Mouse (Mus musculus): Measurements from ENCODE around the gene Vmn2r109. TPM values are rescaled to one million over a fixed set of nuclear protein-coding genes. Genes with fewer than 3 reads are reported as not detected.
"Not testable (repeated sequence)": the region's sequence is repeated elsewhere in the genome, so short reads cannot be mapped to it uniquely, and the experiment has no call there.

Vmn2r109 gene
- polyA plus RNA-seq (2015; fragmentation: Nextera tagmentation; extraction: Ambion mirVana) = not detected in 2 replicates

DNA sequence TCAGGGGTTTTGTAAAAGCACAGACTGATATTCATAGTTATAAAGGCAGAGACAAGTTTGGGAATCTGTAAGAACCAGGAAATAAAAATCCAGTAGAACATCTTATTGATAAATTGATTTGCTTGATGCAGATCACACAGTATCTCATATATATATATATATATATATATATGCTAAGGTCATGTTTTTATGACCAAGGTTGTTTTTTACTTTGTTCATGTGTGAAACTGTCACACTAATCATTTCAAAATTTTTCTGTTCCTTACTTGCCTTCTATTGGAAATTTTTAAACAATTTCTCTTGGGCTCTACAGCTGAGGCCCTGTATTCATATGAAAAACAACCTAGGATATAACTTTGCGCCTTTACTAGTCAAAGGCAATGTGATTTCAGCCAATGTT lies at the start of gene Vmn2r109:
Gene Vmn2r109, minus strand, starts transcription at position 101 of the 400 bp plus-strand sequence.
- Histone ChIP-seq H3K4me2 (no peak within 1 kb of the TSS), H3K9me3 (peaks cover 4% of the 10 kb centered on the region), H3K4me1 (replicated peaks) (no peaks in the 10 kb centered on the region), H3K27me3 (no peaks in the 10 kb centered on the region), H3K4me3 (no peak within 1 kb of the TSS), H3K27ac (replicated peaks) (no peak within 1 kb of the TSS), H3K36me3 (no peaks in the 10 kb centered on the region), H3K9ac (no peak within 1 kb of the TSS)
- 94% methylated on average over 1 of the region's 1 CpGs for WGBS
- no peak for ATAC-seq (ENCODE audit: low FRiP score, low read depth)

DNA sequence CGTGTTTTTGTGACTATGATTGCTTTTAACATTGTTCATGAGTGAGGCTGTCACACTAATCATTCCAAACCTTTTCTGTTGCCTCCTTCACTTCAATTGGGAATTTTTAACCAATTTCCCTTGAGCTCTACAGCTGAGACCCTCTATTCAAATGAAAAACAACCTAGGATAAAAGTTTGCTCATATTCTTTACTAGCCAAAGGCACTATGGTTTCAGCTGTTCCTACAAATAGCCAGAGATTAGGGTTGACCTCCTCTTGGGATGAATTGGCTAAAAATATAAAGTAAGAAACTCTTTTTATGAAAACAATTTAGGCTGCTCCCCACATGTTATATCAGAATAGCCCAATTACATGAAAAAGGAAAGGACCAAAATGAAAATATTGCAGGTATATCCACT lies 31.8 kb upstream of the Vmn2r109 start, which contains the start of gene Vmn2r110:
Gene Vmn2r110, minus strand, starts transcription at position 101 of the 400 bp plus-strand sequence.
- Histone ChIP-seq H3K9me3 (peaks cover 10% of the 10 kb centered on the region; the same call in 1 of the 2 replicates), H3K27me3 (no peaks in the 10 kb centered on the region), H3K9ac (no peak within 1 kb of the TSS), H3K4me2 (no peak within 1 kb of the TSS), H3K4me1 (replicated peaks) (no peaks in the 10 kb centered on the region), H3K27ac (replicated peaks) (no peak within 1 kb of the TSS), H3K4me3 (no peak within 1 kb of the TSS), H3K36me3 (no peaks in the 10 kb centered on the region)
- no peak for ATAC-seq (ENCODE audit: low FRiP score, low read depth)
- 40% methylated on average over 1 of the region's 1 CpGs for WGBS

DNA sequence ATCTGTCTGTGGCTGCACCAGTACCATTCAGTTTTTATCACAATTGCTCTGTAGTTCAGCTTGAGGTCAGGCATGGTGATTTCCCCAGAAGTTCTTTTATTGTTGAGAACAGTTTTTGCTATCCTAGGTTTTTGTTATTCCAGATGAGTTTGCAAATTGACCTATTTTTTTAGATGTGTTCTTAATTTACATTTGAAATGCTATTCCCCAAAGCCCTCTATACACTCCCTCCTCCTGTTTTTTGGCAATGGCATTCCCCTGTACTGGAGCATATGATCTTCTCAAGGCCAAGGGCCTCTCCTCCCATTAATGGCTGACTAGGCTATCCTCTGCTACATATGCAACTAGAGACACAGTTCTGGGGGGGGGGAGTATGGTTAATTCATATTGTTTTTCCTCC lies 56.3 kb downstream of the Vmn2r109 start:
- not testable (repeated sequence) for H3K36me3 ChIP-seq; H3K9me3 ChIP-seq; H3K4me2 ChIP-seq; H3K27ac ChIP-seq (replicated peaks); H3K9ac ChIP-seq; H3K27me3 ChIP-seq; H3K4me3 ChIP-seq; ATAC-seq (ENCODE audit: low FRiP score, low read depth); H3K4me1 ChIP-seq (replicated peaks)

DNA sequence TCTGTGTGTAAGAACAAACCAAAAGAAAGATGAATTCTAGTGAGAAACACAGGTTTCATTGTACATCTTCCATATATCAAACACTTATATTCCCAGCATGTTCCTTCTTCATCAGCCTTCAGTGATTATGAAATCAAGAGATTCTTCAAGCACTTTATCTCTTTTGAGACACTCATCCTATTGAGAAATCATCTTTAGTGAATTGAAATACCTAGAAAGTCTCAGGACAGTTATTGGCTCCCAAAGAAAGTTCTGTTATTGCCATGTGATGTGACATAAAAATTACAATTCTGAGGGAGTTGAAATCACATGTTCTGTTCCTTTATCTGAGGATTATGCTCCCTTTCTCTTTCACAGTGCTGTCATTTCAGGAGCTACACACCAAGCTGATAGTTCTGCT lies 66.7 kb downstream of the Vmn2r109 start, which contains the start of gene Vmn1r225:
Gene Vmn1r225, plus strand, starts transcription at position 301 of the 400 bp plus-strand sequence.
- Histone ChIP-seq H3K27ac (replicated peaks) (no peak within 1 kb of the TSS), H3K4me3 (no peak within 1 kb of the TSS), H3K4me1 (replicated peaks) (no peaks in the 10 kb centered on the region), H3K9me3 (0 out of 2 replicates have a peak, but pooled peaks cover 10% of the 10 kb centered on the region), H3K4me2 (no peak within 1 kb of the TSS), H3K36me3 (no peaks in the 10 kb centered on the region), H3K27me3 (no peaks in the 10 kb centered on the region), H3K9ac (no peak within 1 kb of the TSS)
- ATAC-seq (ENCODE audit: low FRiP score, low read depth) = no peak

Other genes starting within 250 kb of the Vmn2r109 start
- gene Vmn2r107, start 219.5 kb downstream of the Vmn2r109 start, polyA plus RNA-seq (2015; fragmentation: Nextera tagmentation; extraction: Ambion mirVana) = not detected in 2 replicates
- gene Vmn1r224, start 150.6 kb downstream of the Vmn2r109 start, polyA plus RNA-seq (2015; fragmentation: Nextera tagmentation; extraction: Ambion mirVana) = not detected in 2 replicates
- not detected in 2 replicates for gene Vmn2r108, start 83.4 kb downstream of the Vmn2r109 start, polyA plus RNA-seq (2015; fragmentation: Nextera tagmentation; extraction: Ambion mirVana)
- gene Vmn1r225, start 66.6 kb downstream of the Vmn2r109 start, polyA plus RNA-seq (2015; fragmentation: Nextera tagmentation; extraction: Ambion mirVana) = not detected in 2 replicates
- 0.03 TPM in 1 of 2 replicates, not detected in the other for gene Vmn2r110, start 31.7 kb upstream of the Vmn2r109 start, polyA plus RNA-seq (2015; fragmentation: Nextera tagmentation; extraction: Ambion mirVana)
- not detected in 2 replicates for gene Fpr-rs3, start 60.1 kb upstream of the Vmn2r109 start, polyA plus RNA-seq (2015; fragmentation: Nextera tagmentation; extraction: Ambion mirVana)
- gene Vmn1r226, start 118.1 kb upstream of the Vmn2r109 start, polyA plus RNA-seq (2015; fragmentation: Nextera tagmentation; extraction: Ambion mirVana) = not detected in 2 replicates
- gene Vmn1r227, start 165.1 kb upstream of the Vmn2r109 start, polyA plus RNA-seq (2015; fragmentation: Nextera tagmentation; extraction: Ambion mirVana) = not detected in 2 replicates
- gene Vmn1r228, start 221.4 kb upstream of the Vmn2r109 start, polyA plus RNA-seq (2015; fragmentation: Nextera tagmentation; extraction: Ambion mirVana) = 0.04 TPM in 1 of 2 replicates, not detected in the other
- not detected in 2 replicates for gene Vmn1r229, start 246.8 kb upstream of the Vmn2r109 start, polyA plus RNA-seq (2015; fragmentation: Nextera tagmentation; extraction: Ambion mirVana)

Data from hindbrain, embryonic 15.5 days (tissue).